In the genomic region with DNA sequence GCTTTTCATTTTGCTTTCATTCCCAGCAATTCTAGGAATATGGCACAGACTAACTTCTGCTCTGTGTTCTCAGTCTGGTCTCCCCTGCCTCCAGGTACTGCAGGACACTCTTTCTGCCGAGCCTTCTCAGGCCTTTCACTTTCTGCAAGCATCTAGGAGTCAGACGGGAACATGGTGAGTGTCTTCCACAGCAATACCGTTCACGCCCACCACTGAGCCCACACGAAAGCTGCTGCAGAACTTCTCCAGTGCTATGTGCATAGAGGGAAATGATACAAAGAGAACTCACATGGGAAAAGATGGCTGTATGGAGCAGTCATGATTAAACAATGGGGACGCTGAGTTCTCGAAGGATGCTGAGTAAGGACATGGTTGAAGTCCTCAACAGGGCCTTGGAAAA, we compare ENCODE assay signal across 29 mouse cellular contexts. TPM values are rescaled to one million over a fixed set of nuclear protein-coding genes. Genes with fewer than 3 reads are reported as not detected.
DNase-seq lines count a peak whose midpoint lies in the region; ATAC-seq and TF ChIP-seq lines count a peak whose summit lies in the region.
"Had no signal": no experiment of that assay in that cellular context is flagged by ENCODE, and none has a peak within 500 bp of the region (broad histone marks: within the 10 kb centered on the region; RNA-seq: fewer than 3 reads in every experiment).

No protein-coding gene starts in this region.

- H3K4me3 ChIP-seq in layer of hippocampus, adult 2 months: no peak overlapping the region
- H3K4me3 ChIP-seq in left cerebral cortex, adult 2 months: no peak overlapping the region
- H3K4me3 ChIP-seq in forebrain, postnatal 0 days (ENCODE audit: low read depth, low read length): no peak overlapping the region
- H3K4me3 ChIP-seq: embryonic facial prominence, embryonic 12.5 days; erythroblast, embryonic 14.5 days; forebrain, embryonic 15.5 days; heart, embryonic 15.5 days; midbrain, embryonic 12.5 days; neural tube, embryonic 12.5 days had no signal

- ATAC-seq in forebrain, postnatal 0 days: no peak
- ATAC-seq: forebrain, embryonic 15.5 days; hindbrain, embryonic 16.5 days; intestine, embryonic 16.5 days; lung, postnatal 0 days had no signal

- intact Hi-C loops in heart, postnatal 25 days (cut with DNase I): no loop called here
- intact Hi-C loops in left cerebral cortex, adult 2 months (cut with DNase I): loop anchor here (1.0 kb wide), 1 partner anchor 97 kb away; no protein-coding TSS in a partner anchor

- 88% methylated on average over 7 of the region's 7 CpGs for WGBS in forebrain, postnatal 0 days

- H3K27ac ChIP-seq in layer of hippocampus, adult 2 months: peak overlapping the region; percentile 83
- peak overlapping the region; percentile 50 for H3K27ac ChIP-seq in left cerebral cortex, adult 2 months
- no peak overlapping the region for H3K27ac ChIP-seq in forebrain, postnatal 0 days (ENCODE audit: low read depth, low read length)
- H3K27ac ChIP-seq: embryonic facial prominence, embryonic 12.5 days; forebrain, embryonic 15.5 days; heart, embryonic 15.5 days; liver, embryonic 14.5 days; midbrain, embryonic 12.5 days; neural tube, embryonic 12.5 days had no signal

- no peaks in the 10 kb centered on the region for H3K9me3 ChIP-seq in forebrain, postnatal 0 days (ENCODE audit: low read length)
- H3K9me3 ChIP-seq: embryonic facial prominence, embryonic 12.5 days; forebrain, embryonic 15.5 days; heart, embryonic 15.5 days; neural tube, embryonic 12.5 days had no signal

- H3K4me1 ChIP-seq in forebrain, postnatal 0 days (ENCODE audit: insufficient read depth): no peaks in the 10 kb centered on the region
- H3K4me1 ChIP-seq: embryonic facial prominence, embryonic 12.5 days; forebrain, embryonic 15.5 days; heart, embryonic 15.5 days; midbrain, embryonic 12.5 days; neural tube, embryonic 12.5 days had no signal

- DNase-seq in heart, adult 11 months: peak; percentile 59
- no peak for DNase-seq in heart, postnatal 25 days (ENCODE audit: low spot score)
- peak; percentile 72 to 87 for DNase-seq in layer of hippocampus, adult 2 months (ENCODE audit: low spot score in 2 of 2)
- peak; percentile 36 to 67 for DNase-seq in left cerebral cortex, adult 2 months (ENCODE audit: extremely low spot score in 1 of 2, low spot score in 2 of 2)
- peak; percentile 20 for DNase-seq in right cerebral cortex, postnatal 14 days
- no peak for DNase-seq in ovary, postnatal 14 days (ENCODE audit: low spot score)
- no peak for DNase-seq in forebrain, postnatal 0 days
- no peak for DNase-seq in embryo, embryonic 11 days
- DNase-seq: cerebellum, adult 2 months; gastrocnemius, postnatal 25 days had no signal

- H3K4me2 ChIP-seq in forebrain, postnatal 0 days (ENCODE audit: low read depth): no peak overlapping the region
- H3K4me2 ChIP-seq: embryonic facial prominence, embryonic 12.5 days; forebrain, embryonic 15.5 days; heart, embryonic 15.5 days; midbrain, embryonic 12.5 days; neural tube, embryonic 12.5 days had no signal

- H3K36me3 ChIP-seq in forebrain, postnatal 0 days (ENCODE audit: insufficient read depth): no peaks in the 10 kb centered on the region
- H3K36me3 ChIP-seq: embryonic facial prominence, embryonic 12.5 days; forebrain, embryonic 15.5 days; G1E; heart, embryonic 15.5 days; midbrain, embryonic 12.5 days; neural tube, embryonic 12.5 days had no signal

- no peak for TF ChIP-seq CTCF in layer of hippocampus, adult 2 months (conservative IDR thresholded peaks at IDR 0.05)
- TF ChIP-seq CTCF in left cerebral cortex, adult 2 months (IDR thresholded peaks at IDR 0.05): no peak
- TF ChIP-seq CTCF in forebrain, postnatal 0 days (IDR thresholded peaks at IDR 0.05; ENCODE audit: low read depth): no peak

- no peaks in the 10 kb centered on the region for H3K27me3 ChIP-seq in forebrain, postnatal 0 days (ENCODE audit: insufficient read depth, low read length)
- H3K27me3 ChIP-seq: embryonic facial prominence, embryonic 12.5 days; forebrain, embryonic 15.5 days; heart, embryonic 15.5 days; midbrain, embryonic 12.5 days; neural tube, embryonic 12.5 days had no signal

- H3K9ac ChIP-seq in forebrain, postnatal 0 days: no peak overlapping the region
- H3K9ac ChIP-seq: embryonic facial prominence, embryonic 12.5 days; forebrain, embryonic 15.5 days; heart, embryonic 15.5 days; liver, embryonic 14.5 days; midbrain, embryonic 12.5 days; neural tube, embryonic 12.5 days had no signal

RNA-seq across cellular contexts. Expression of gene Trim42, which starts 58.4 kb away (rescaled TPM):
- not detected for total RNA-seq in heart, postnatal 25 days (2021)
- total RNA-seq in layer of hippocampus, adult 2 months (2021): not detected
- not detected for total RNA-seq in left cerebral cortex, adult 2 months (2021)
- total RNA-seq in forebrain, postnatal 0 days (2014; rRNA removed): 0.05 TPM in 1 of 2 replicates, not detected in the other
- polyA plus RNA-seq in forebrain, postnatal 0 days (2015; fragmentation: Nextera tagmentation; extraction: Ambion mirVana): not detected in 2 replicates
- total RNA-seq: adrenal gland, postnatal 4 days; common myeloid progenitor, adult 5-6 weeks; G1E; gastrocnemius, postnatal 25 days; heart, adult 8-10 months; hematopoietic stem cell, adult 5-6 weeks had no signal
- polyA plus RNA-seq: cerebellum, adult 2 months; embryonic facial prominence, embryonic 12.5 days; erythroblast, embryonic 14.5 days; forebrain, embryonic 15.5 days; G1E; heart, embryonic 15.5 days; hindbrain, embryonic 16.5 days; intestine, embryonic 16.5 days; kidney, embryonic 16.5 days; large intestine, adult 2 months; limb, embryonic 14.5 days; liver, embryonic 14.5 days; lung, postnatal 0 days; midbrain, embryonic 12.5 days; neural tube, embryonic 12.5 days; stomach, embryonic 16.5 days had no signal

Comparison
In these comparisons a context has a peak if more than half of its experiments do, and no peak if none do; other contexts are left out.
1. DNase-seq: peak in heart, adult 11 months (single experiment), layer of hippocampus, adult 2 months (2 of 2), left cerebral cortex, adult 2 months (2 of 2) and right cerebral cortex, postnatal 14 days (single experiment); none in heart, postnatal 25 days (single experiment), ovary, postnatal 14 days (single experiment), forebrain, postnatal 0 days (single experiment) and embryo, embryonic 11 days (single experiment).